Mouse (Mus musculus) heart, embryonic 12.5 days (tissue): ENCODE measurements around the gene Gmfb. TPM values are rescaled to one million over a fixed set of nuclear protein-coding genes. Genes with fewer than 3 reads are reported as not detected.

ENCODE experiments used
- ATAC-seq: fragments of 200-750 bp; cut with Nextera tagmentation; 2 replicates; pipeline ENCODE4 v1.8.0; 2017; ENCODE audit warnings: moderate TSS enrichment, moderate library complexity; ENCODE audit not compliant: insufficient number of reproducible peaks, low FRiP score
- H3K27ac ChIP-seq: fragments of 300-500 bp; sonication (generic); 2 replicates; pipeline ENCODE4 v1.5.1; 2016; ENCODE audit warnings: mild to moderate bottlenecking, moderate library complexity; ENCODE audit not compliant: poor library complexity, severe bottlenecking
- H3K27me3 ChIP-seq: fragments of 300-500 bp; sonication (generic); replicated peaks from 2 replicates; pipeline ENCODE4 v1.6.1; 2016; ENCODE audit warnings: mild to moderate bottlenecking, moderate library complexity
- H3K36me3 ChIP-seq: fragments of 300-500 bp; sonication (generic); 2 replicates; pipeline ENCODE4 v1.6.1; 2016; ENCODE audit warnings: mild to moderate bottlenecking, moderate library complexity
- H3K4me1 ChIP-seq: fragments of 300-500 bp; sonication (generic); replicated peaks from 2 replicates; pipeline ENCODE4 v1.6.1; 2016; ENCODE audit warnings: mild to moderate bottlenecking
- H3K4me2 ChIP-seq: fragments of 300-500 bp; sonication (generic); 2 replicates; pipeline ENCODE4 v1.6.1; 2016; ENCODE audit warnings: mild to moderate bottlenecking, moderate library complexity
- H3K4me3 ChIP-seq: fragments of 300-500 bp; sonication (generic); 2 replicates; pipeline ENCODE4 v1.5.1; 2016; ENCODE audit warnings: mild to moderate bottlenecking
- H3K9ac ChIP-seq: fragments of 300-500 bp; sonication (generic); 2 replicates; pipeline ENCODE4 v1.6.1; 2016; ENCODE audit warnings: mild to moderate bottlenecking, moderate library complexity
- H3K9me3 ChIP-seq: fragments of 300-500 bp; sonication (generic); replicated peaks from 2 replicates; pipeline ENCODE4 v1.6.1; 2016; ENCODE audit warnings: mild to moderate bottlenecking, moderate library complexity
- WGBS: fragments of 180-500 bp; shearing (Covaris S2); methylation state at CpG from one replicate; pipeline ENCODE4 v1.1.7; 2016; 5-methylcytosine and 5-hydroxymethylcytosine counted together
- polyA plus RNA-seq: library from polyadenylated mRNA; unstranded; fragments of >200 nt; fragmentation: Nextera tagmentation; extraction: Ambion mirVana; gene quantifications from 2 replicates; pipeline ENCODE4 v1.2.1, GENCODE M21; 2016

Gene Gmfb
- polyA plus RNA-seq, 1 experiment from 2014 or later = 68.1 TPM

DNA sequence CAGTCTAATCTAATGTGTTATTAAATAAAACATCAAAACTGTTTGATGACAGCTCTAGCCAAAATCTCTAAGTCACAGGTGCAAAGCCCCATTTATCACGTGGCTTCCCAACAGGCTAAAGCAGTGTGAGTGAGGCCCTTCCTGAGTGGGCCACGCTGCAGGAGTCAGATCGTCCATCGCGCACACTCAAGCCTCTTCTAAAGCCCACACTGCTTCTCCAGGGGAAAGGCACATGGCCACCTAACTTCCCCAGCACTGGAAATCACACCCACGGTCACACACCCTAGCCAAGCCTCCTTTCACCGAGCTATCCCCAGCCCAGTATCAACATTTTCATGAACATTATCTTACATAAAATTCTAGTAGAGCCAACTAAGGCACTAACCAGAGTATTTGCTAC, 41.0 kb downstream of the Gmfb start:
- peaks cover 73% of the 10 kb centered on the region for H3K36me3 ChIP-seq
- no peak overlapping the region for H3K4me3 ChIP-seq
- H3K4me1 ChIP-seq = peaks cover 11% of the 10 kb centered on the region; the same call in 1 of the 2 replicates
- WGBS = 91% methylated on average over 7 of the region's 7 CpGs
- H3K4me2 ChIP-seq = no peak overlapping the region
- ATAC-seq = no peak
- H3K27ac ChIP-seq = no peak overlapping the region
- no peak overlapping the region for H3K9ac ChIP-seq
- peaks cover 4% of the 10 kb centered on the region for H3K9me3 ChIP-seq
- no peaks in the 10 kb centered on the region for H3K27me3 ChIP-seq

DNA sequence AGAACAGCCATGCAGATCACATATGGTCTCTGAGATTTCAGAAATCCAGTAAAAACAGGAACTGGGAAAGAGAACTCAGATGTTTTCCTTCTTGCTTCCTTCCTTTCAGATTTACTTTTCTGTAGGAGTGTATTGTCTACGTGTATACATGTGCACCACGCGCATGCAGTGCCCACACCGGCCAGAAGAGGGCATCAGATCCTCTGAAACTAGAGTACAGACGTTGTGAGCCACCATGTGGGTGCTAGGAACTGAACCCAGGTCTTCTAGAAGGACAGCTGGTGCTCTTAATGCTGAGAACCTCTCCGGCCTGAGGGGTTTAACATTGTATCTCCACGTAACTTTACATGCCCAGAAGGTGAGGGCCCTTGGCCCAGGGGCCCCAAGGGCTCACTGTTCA, 42.8 kb downstream of the Gmfb start:
- 93% methylated on average over 7 of the region's 7 CpGs for WGBS

DNA sequence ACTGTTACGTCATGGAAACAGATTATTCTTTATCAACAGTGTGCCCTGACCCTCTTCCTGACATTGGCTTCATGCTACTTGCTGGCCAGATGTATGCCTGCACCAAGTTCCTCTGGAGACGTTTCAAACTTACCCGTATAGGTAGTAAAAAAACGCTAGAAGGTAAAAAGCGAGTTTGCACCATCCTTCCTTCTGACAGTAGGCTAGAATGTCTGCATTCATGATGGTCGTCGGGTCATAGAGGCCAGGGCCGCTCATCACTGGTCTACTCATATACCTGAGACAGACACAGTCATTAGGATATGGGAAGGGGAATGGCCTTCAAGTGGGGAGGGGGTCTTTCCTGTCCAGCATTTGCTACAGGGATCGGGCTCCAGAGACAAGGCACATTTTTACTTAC, 43.3 kb downstream of the Gmfb start:
- Histone ChIP-seq H3K27me3 (no peaks in the 10 kb centered on the region), H3K9ac (no peak overlapping the region)
- 95% methylated on average over 9 of the region's 9 CpGs for WGBS

More for the DNA sequence above, 42.8 kb downstream of the Gmfb start:
- H3K9me3 ChIP-seq = peaks cover 4% of the 10 kb centered on the region
- 0 out of 2 replicates have a peak, but pooled peaks cover under 1% of the 10 kb centered on the region for H3K4me1 ChIP-seq
- no peaks in the 10 kb centered on the region for H3K27me3 ChIP-seq
- peaks cover 82% of the 10 kb centered on the region for H3K36me3 ChIP-seq
- no peak overlapping the region for H3K4me2 ChIP-seq
- no peak for ATAC-seq
- H3K9ac ChIP-seq = no peak overlapping the region
- H3K27ac ChIP-seq = no peak overlapping the region
- H3K4me3 ChIP-seq = no peak overlapping the region

DNA sequence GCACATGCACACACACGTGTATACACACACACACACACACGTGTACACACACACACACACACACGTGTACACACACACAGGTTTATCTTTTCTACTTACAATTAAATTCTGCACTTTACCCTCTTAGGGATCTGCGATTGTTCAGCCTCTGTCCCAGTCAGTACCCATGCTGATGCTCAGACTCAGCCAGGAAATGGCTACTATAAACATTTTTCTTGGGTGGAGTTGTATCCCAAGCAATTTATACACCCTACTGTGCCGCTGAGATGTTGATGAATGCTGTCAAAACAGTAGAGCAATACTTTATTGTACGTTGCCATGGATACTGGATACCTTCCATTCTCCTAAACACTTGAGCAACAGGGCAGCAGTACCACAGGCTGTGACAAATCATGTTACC, 52.0 kb downstream of the Gmfb start:
- H3K36me3 ChIP-seq = peaks cover 69% of the 10 kb centered on the region
- no peak for ATAC-seq
- H3K4me2 ChIP-seq = no peak overlapping the region
- no peaks in the 10 kb centered on the region for H3K27me3 ChIP-seq
- WGBS = 84% methylated on average over 6 of the region's 6 CpGs
- 0 out of 2 replicates have a peak, but pooled peaks cover 3% of the 10 kb centered on the region for H3K4me1 ChIP-seq
- H3K9ac ChIP-seq = no peak overlapping the region
- H3K4me3 ChIP-seq = no peak overlapping the region
- no peaks in the 10 kb centered on the region for H3K9me3 ChIP-seq
- no peak overlapping the region for H3K27ac ChIP-seq

More for the DNA sequence above, 43.3 kb downstream of the Gmfb start:
- H3K9me3 ChIP-seq = peaks cover 4% of the 10 kb centered on the region
- ATAC-seq = no peak
- H3K4me2 ChIP-seq = no peak overlapping the region
- no peak overlapping the region for H3K4me3 ChIP-seq
- H3K4me1 ChIP-seq = no peaks in the 10 kb centered on the region
- H3K36me3 ChIP-seq = peaks cover 83% of the 10 kb centered on the region
- H3K27ac ChIP-seq = no peak overlapping the region

DNA sequence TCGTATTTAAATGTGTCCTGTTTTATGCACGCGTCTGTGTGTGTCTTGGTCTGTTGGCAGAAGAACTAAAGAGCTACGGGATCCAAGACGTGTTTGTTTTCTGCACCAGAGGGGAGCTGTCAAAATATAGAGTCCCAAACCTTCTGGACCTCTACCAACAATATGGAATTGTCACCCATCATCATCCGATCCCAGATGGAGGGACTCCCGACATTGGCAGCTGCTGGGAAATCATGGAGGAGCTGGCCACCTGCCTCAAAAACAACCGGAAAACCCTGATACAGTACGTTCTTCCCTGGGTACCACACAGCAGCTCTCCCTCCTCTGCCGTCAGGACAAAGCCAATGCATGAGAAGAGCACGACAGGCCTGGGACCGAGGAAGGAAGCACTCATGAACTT, 54.9 kb downstream of the Gmfb start:
- Histone ChIP-seq H3K4me1 (0 out of 2 replicates have a peak, but pooled peaks cover 3% of the 10 kb centered on the region), H3K27ac (no peak overlapping the region), H3K4me2 (no peak overlapping the region), H3K9ac (no peak overlapping the region; the same call in 1 of the 2 replicates), H3K36me3 (peaks cover 64% of the 10 kb centered on the region), H3K9me3 (no peaks in the 10 kb centered on the region), H3K27me3 (no peaks in the 10 kb centered on the region), H3K4me3 (no peak overlapping the region)
- 84% methylated on average over 12 of the region's 12 CpGs for WGBS
- ATAC-seq = no peak

DNA sequence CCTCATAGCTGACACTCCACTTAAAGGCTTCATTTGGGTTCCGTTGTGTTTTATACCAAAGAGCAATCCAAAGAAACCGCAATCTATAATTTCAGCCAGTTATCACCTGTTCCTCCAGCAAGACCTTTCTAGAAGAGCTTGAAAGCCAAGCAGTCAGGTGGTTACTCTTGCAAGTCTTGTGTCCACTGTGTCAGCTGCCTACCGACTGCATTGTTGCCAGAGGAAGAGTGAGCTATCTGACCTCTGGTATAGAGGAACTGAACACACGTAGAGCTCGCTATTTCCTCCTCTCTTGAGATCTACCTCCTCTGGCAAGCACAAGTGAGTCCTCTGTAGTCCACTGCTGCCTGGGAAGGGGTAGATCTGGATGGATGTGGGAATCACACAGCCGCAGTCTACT, 60.9 kb downstream of the Gmfb start:
- no peaks in the 10 kb centered on the region for H3K27me3 ChIP-seq
- peaks cover 13% of the 10 kb centered on the region for H3K4me1 ChIP-seq
- H3K9ac ChIP-seq = peak overlapping the region; percentile 80
- H3K4me2 ChIP-seq = peak overlapping the region; percentile 96
- peak overlapping the region; percentile 76 for H3K4me3 ChIP-seq
- ATAC-seq = no peak
- WGBS = 44% methylated on average over 6 of the region's 6 CpGs
- H3K9me3 ChIP-seq = no peaks in the 10 kb centered on the region; the same call in 1 of the 2 replicates
- H3K27ac ChIP-seq = no peak overlapping the region
- peaks cover 20% of the 10 kb centered on the region for H3K36me3 ChIP-seq

DNA sequence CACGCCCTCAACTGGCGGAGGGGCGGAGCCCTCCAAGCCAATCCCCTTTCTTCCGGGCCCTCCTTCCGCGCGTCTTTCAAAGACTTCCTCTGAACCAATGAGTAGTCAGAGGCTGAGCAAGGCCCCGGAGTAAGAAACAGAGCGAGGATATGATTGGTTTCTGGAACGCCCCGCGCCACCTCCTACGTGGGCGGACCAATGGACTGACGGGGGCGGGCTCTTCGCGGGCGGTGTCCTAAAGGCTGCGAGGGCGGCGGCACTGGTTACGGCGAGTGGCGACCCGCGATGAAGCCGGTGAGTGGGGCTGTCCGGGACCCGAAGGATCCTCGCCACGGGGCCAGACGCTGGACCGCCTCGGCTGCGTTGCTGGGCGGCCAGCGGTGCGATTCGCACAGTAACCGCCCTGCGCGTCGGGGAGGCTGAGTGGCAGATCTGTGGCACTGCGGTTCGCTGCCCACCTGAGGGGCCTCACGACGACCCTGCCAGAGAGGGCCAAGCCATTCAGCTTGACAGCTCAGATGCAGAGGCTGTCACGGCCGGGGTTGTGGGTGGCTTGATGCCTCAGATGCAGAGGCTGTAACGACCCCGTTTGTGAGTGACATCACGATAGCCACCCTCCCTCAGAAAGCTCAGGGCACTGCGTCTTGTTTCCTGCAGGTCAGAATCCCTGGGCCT, 61.5 kb downstream of the Gmfb start, which contains the start of gene Cdkn3:
Gene Cdkn3 (plus strand): TSS at position 187 of the 675 bp plus-strand sequence.
- H3K27ac ChIP-seq = 0 out of 2 replicates have a peak within 1 kb of the TSS, but pooled peaks have one; percentile 17

DNA sequence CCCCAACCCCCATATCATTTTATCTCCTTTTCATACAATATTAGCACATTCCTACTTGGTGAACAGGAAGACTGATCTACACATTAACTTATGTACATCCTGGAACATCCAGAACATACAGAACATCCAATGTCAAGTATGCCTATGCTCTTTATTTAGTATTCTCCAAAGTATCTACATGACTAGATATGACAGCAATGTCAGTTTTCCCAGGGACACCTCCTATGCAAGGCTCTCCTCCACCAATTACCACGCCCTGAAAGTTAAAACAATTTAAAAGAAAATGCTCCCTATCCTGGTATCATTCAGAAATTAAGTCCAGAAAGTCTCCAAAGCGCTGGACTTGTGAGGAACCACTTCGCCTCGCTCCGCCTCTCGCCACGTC, 62.1 kb downstream of the Gmfb start:
- H3K4me3 ChIP-seq = peak overlapping the region; percentile 76
- peak overlapping the region; percentile 96 for H3K4me2 ChIP-seq
- no peaks in the 10 kb centered on the region; the same call in 1 of the 2 replicates for H3K9me3 ChIP-seq
- ATAC-seq = no peak
- H3K36me3 ChIP-seq = peaks cover 14% of the 10 kb centered on the region
- H3K27ac ChIP-seq = no peak overlapping the region
- H3K27me3 ChIP-seq = no peaks in the 10 kb centered on the region
- H3K4me1 ChIP-seq = peaks cover 13% of the 10 kb centered on the region
- no peak overlapping the region for H3K9ac ChIP-seq
- WGBS = 3% methylated on average over 7 of the region's 7 CpGs

More for the DNA sequence above, 61.5 kb downstream of the Gmfb start, which contains the start of gene Cdkn3:
- Histone ChIP-seq H3K4me3 (peak within 1 kb of the TSS; percentile 76), H3K9ac (peak within 1 kb of the TSS; percentile 80), H3K27me3 (no peaks in the 10 kb centered on the region), H3K4me2 (peak within 1 kb of the TSS; percentile 96), H3K9me3 (no peaks in the 10 kb centered on the region; the same call in 1 of the 2 replicates), H3K36me3 (peaks cover 17% of the 10 kb centered on the region), H3K4me1 (peaks cover 13% of the 10 kb centered on the region)
- WGBS = under 1% methylated on average over 54 of the region's 54 CpGs
- ATAC-seq = peak; percentile 99

Other genes starting within 250 kb of the Gmfb start
- 48.8 and 51.8 TPM in 2 replicates for gene Cdkn3, start 61.7 kb downstream of the Gmfb start, polyA plus RNA-seq
- 175 and 179 TPM in 2 replicates for gene Cnih1, start 33.8 kb downstream of the Gmfb start, polyA plus RNA-seq
- 26.3 and 26.8 TPM in 2 replicates for gene Cgrrf1, start 9.9 kb upstream of the Gmfb start, polyA plus RNA-seq
- 16.5 and 17.9 TPM in 2 replicates for gene Samd4, start 60.6 kb upstream of the Gmfb start, polyA plus RNA-seq